Mouse (Mus musculus) limb, embryonic 15.5 days (tissue): ENCODE data around the gene Rpl3l. TPM values are rescaled to one million over a fixed set of nuclear protein-coding genes. Genes with fewer than 3 reads are reported as not detected.
A peak's percentile ranks its signal among the peaks of the same experiment; 100 is the strongest.
"Not testable (repeated sequence)": the region's sequence is repeated elsewhere in the genome, so short reads cannot be mapped to it uniquely, and the experiment has no call there.

ENCODE experiments used
- ATAC-seq: fragments of 200-750 bp; cut with Nextera tagmentation; 2 replicates; pipeline ENCODE4 v1.8.0; 2017; ENCODE audit warnings: low read depth, moderate TSS enrichment; ENCODE audit not compliant: insufficient number of reproducible peaks, low FRiP score, low TSS enrichment
- H3K27ac ChIP-seq: fragments of 300-500 bp; sonication (generic); 2 replicates; pipeline ENCODE4 v1.5.1; 2015; ENCODE audit warnings: moderate library complexity, mild to moderate bottlenecking, inconsistent platforms
- H3K27me3 ChIP-seq: fragments of 300-500 bp; sonication (generic); 2 replicates; pipeline ENCODE4 v1.6.1; 2015; ENCODE audit warnings: inconsistent platforms
- H3K36me3 ChIP-seq: fragments of 300-500 bp; sonication (generic); 2 replicates; pipeline ENCODE4 v1.6.1; 2015; ENCODE audit warnings: inconsistent platforms
- H3K4me1 ChIP-seq: fragments of 300-500 bp; sonication (generic); 2 replicates; pipeline ENCODE4 v1.6.1; 2015; ENCODE audit warnings: inconsistent platforms
- H3K4me2 ChIP-seq: fragments of 300-500 bp; sonication (generic); 2 replicates; pipeline ENCODE4 v1.6.1; 2015; ENCODE audit warnings: mild to moderate bottlenecking, inconsistent platforms
- H3K4me3 ChIP-seq: fragments of 300-500 bp; sonication (generic); 2 replicates; pipeline ENCODE4 v1.5.1; 2015; ENCODE audit warnings: mild to moderate bottlenecking, inconsistent platforms
- H3K9ac ChIP-seq: fragments of 300-500 bp; sonication (generic); 2 replicates; pipeline ENCODE4 v1.6.1; 2015; ENCODE audit warnings: inconsistent platforms
- H3K9me3 ChIP-seq: fragments of 300-500 bp; sonication (generic); 2 replicates; pipeline ENCODE4 v1.6.1; 2016; ENCODE audit warnings: inconsistent platforms
- WGBS: fragments of 180-500 bp; shearing (Covaris S2); methylation state at CpG from one replicate; pipeline ENCODE4 v1.1.7; 2015; 5-methylcytosine and 5-hydroxymethylcytosine counted together
- polyA plus RNA-seq: library from polyadenylated mRNA; unstranded; fragments of >200 nt; fragmentation: Nextera tagmentation; extraction: Ambion mirVana; gene quantifications from 2 replicates; pipeline ENCODE4 v1.2.1, GENCODE M21; 2015

Rpl3l gene
- polyA plus RNA-seq, 1 experiment from 2014 or later = not detected

- Histone ChIP-seq H3K4me1 (peaks cover 26% of the 10 kb centered on the region), H3K9ac (no peak overlapping the region), H3K4me2 (no peak overlapping the region), H3K9me3 (no peaks in the 10 kb centered on the region), H3K27me3 (no peaks in the 10 kb centered on the region), H3K27ac (no peak overlapping the region), H3K4me3 (no peak overlapping the region), H3K36me3 (peaks cover 61% of the 10 kb centered on the region)
- WGBS = 84% methylated on average over 9 of the region's 9 CpGs
- ATAC-seq = no peak
Observed at GRCm38 (mm10) chr17:24701251-24701650, 26.4 kb upstream of the Rpl3l start.

- H3K9ac ChIP-seq = no peak overlapping the region
- peaks cover 18% of the 10 kb centered on the region for H3K4me1 ChIP-seq
- no peak overlapping the region for H3K27ac ChIP-seq
- H3K27me3 ChIP-seq = no peaks in the 10 kb centered on the region
- peaks cover 44% of the 10 kb centered on the region for H3K36me3 ChIP-seq
- no peak overlapping the region for H3K4me2 ChIP-seq
- no peaks in the 10 kb centered on the region for H3K9me3 ChIP-seq
- ATAC-seq = no peak
- WGBS = 94% methylated on average over 3 of the region's 3 CpGs
- H3K4me3 ChIP-seq = no peak overlapping the region
Observed at GRCm38 (mm10) chr17:24705821-24706220, 21.8 kb upstream of the Rpl3l start.

GRCm38 (mm10) chr17:24706982-24707800 is 20.4 kb upstream of the Rpl3l start, which contains the start of gene Tbl3:
Gene Tbl3 (minus strand): TSS chr17:24707660.
- Histone ChIP-seq H3K4me3 (peak within 1 kb of the TSS; percentile 82), H3K27me3 (no peaks in the 10 kb centered on the region), H3K27ac (peak within 1 kb of the TSS; percentile 90), H3K9ac (peak within 1 kb of the TSS; percentile 82), H3K9me3 (no peaks in the 10 kb centered on the region), H3K4me2 (peak within 1 kb of the TSS; percentile 65), H3K4me1 (peaks cover 18% of the 10 kb centered on the region), H3K36me3 (peaks cover 31% of the 10 kb centered on the region)
- 4% methylated on average over 32 of the region's 32 CpGs for WGBS
- peak; percentile 78; the same call in 1 of the 2 replicates for ATAC-seq

GRCm38 (mm10) chr17:24707801-24708425 is 19.7 kb upstream of the Rpl3l start:
- H3K27me3 ChIP-seq = no peaks in the 10 kb centered on the region
- peaks cover 18% of the 10 kb centered on the region for H3K4me1 ChIP-seq
- H3K36me3 ChIP-seq = peaks cover 24% of the 10 kb centered on the region
- H3K27ac ChIP-seq = peak overlapping the region; percentile 90
- peak overlapping the region; percentile 82 for H3K4me3 ChIP-seq
- peak overlapping the region; percentile 65 for H3K4me2 ChIP-seq
- H3K9ac ChIP-seq = peak overlapping the region; percentile 82
- ATAC-seq = no peak
- no peaks in the 10 kb centered on the region for H3K9me3 ChIP-seq
- WGBS = 5% methylated on average over 24 of the region's 24 CpGs

- H3K4me3 ChIP-seq = no peak overlapping the region
- peak overlapping the region; percentile 65; the same call in 1 of the 2 replicates for H3K4me2 ChIP-seq
- H3K9me3 ChIP-seq = no peaks in the 10 kb centered on the region
- 36% methylated on average over 2 of the region's 2 CpGs for WGBS
- H3K27ac ChIP-seq = no peak overlapping the region
- H3K4me1 ChIP-seq = peaks cover 18% of the 10 kb centered on the region
- H3K9ac ChIP-seq = no peak overlapping the region
- H3K27me3 ChIP-seq = no peaks in the 10 kb centered on the region
- ATAC-seq = no peak
- peaks cover 21% of the 10 kb centered on the region for H3K36me3 ChIP-seq
Observed at GRCm38 (mm10) chr17:24708646-24709045, 19.0 kb upstream of the Rpl3l start.

- Histone ChIP-seq H3K4me1 (0 out of 2 replicates have a peak, but pooled peaks cover 4% of the 10 kb centered on the region), H3K4me2 (no peak overlapping the region), H3K4me3 (no peak overlapping the region), H3K9ac (no peak overlapping the region), H3K27me3 (no peaks in the 10 kb centered on the region), H3K27ac (no peak overlapping the region), H3K9me3 (no peaks in the 10 kb centered on the region), H3K36me3 (peaks cover 24% of the 10 kb centered on the region)
- WGBS = 61% methylated on average over 6 of the region's 6 CpGs
- no peak for ATAC-seq
Observed at GRCm38 (mm10) chr17:24715556-24715955, 12.1 kb upstream of the Rpl3l start.

- WGBS = 94% methylated on average over 15 of the region's 15 CpGs
Observed at GRCm38 (mm10) chr17:24716166-24716682, 11.4 kb upstream of the Rpl3l start.

GRCm38 (mm10) chr17:24717943-24718342 is 9.7 kb upstream of the Rpl3l start, which contains the start of the genes Rnf151 and Rps2:
Gene Rnf151 (minus strand): TSS chr17:24718063.
Gene Rps2 (plus strand): TSS chr17:24718116.
- Histone ChIP-seq H3K4me2 (peak within 1 kb of the TSS; percentile 51), H3K36me3 (peaks cover 42% of the 10 kb centered on the region), H3K27ac (no peak within 1 kb of the TSS), H3K27me3 (no peaks in the 10 kb centered on the region), H3K4me3 (peak within 1 kb of the TSS; percentile 75), H3K9me3 (no peaks in the 10 kb centered on the region), H3K9ac (no peak within 1 kb of the TSS), H3K4me1 (peaks cover 21% of the 10 kb centered on the region)
- no peak for ATAC-seq
- 85% methylated on average over 4 of the region's 4 CpGs for WGBS

More at GRCm38 (mm10) chr17:24716166-24716682, 11.4 kb upstream of the Rpl3l start:
- Histone ChIP-seq H3K36me3 (peaks cover 27% of the 10 kb centered on the region), H3K27me3 (no peaks in the 10 kb centered on the region), H3K27ac (no peak overlapping the region), H3K9ac (no peak overlapping the region), H3K4me2 (no peak overlapping the region), H3K9me3 (no peaks in the 10 kb centered on the region), H3K4me3 (no peak overlapping the region), H3K4me1 (peaks cover 5% of the 10 kb centered on the region)
- ATAC-seq = no peak

GRCm38 (mm10) chr17:24718938-24719337 is 8.7 kb upstream of the Rpl3l start:
- Histone ChIP-seq H3K9ac (peak overlapping the region; percentile 93), H3K4me1 (peaks cover 29% of the 10 kb centered on the region), H3K4me3 (peak overlapping the region; percentile 75), H3K36me3 (peaks cover 42% of the 10 kb centered on the region), H3K4me2 (peak overlapping the region; percentile 51)
- 61% methylated on average over 5 of the region's 5 CpGs for WGBS
- not testable (repeated sequence) for ATAC-seq, H3K27ac ChIP-seq, H3K9me3 ChIP-seq, H3K27me3 ChIP-seq

- peak overlapping the region; percentile 91 for H3K27ac ChIP-seq
- H3K4me1 ChIP-seq = peaks cover 32% of the 10 kb centered on the region
- no peaks in the 10 kb centered on the region for H3K27me3 ChIP-seq
- H3K36me3 ChIP-seq = peaks cover 42% of the 10 kb centered on the region
- ATAC-seq = peak; percentile 98
- no peaks in the 10 kb centered on the region for H3K9me3 ChIP-seq
- H3K4me2 ChIP-seq = peak overlapping the region; percentile 74
- under 1% methylated on average over 61 of the region's 61 CpGs for WGBS
- H3K9ac ChIP-seq = peak overlapping the region; percentile 93
- H3K4me3 ChIP-seq = peak overlapping the region; percentile 75
Observed at GRCm38 (mm10) chr17:24719494-24720222, 8.0 kb upstream of the Rpl3l start.

- 1% methylated on average over 11 of the region's 11 CpGs for WGBS
- not testable (repeated sequence) for ATAC-seq, H3K27me3 ChIP-seq, H3K9me3 ChIP-seq
- H3K4me2 ChIP-seq = peak overlapping the region; percentile 74
- H3K9ac ChIP-seq = peak overlapping the region; percentile 74
- peak overlapping the region; percentile 91; the same call in 1 of the 2 replicates for H3K27ac ChIP-seq
- H3K4me1 ChIP-seq = peaks cover 32% of the 10 kb centered on the region
- peak overlapping the region; percentile 75 for H3K4me3 ChIP-seq
- peaks cover 40% of the 10 kb centered on the region for H3K36me3 ChIP-seq
Observed at GRCm38 (mm10) chr17:24720616-24721015, 7.0 kb upstream of the Rpl3l start.
